Mouse (Mus musculus): ENCODE measurements at regions not wholly inside any gene's neighbourhood (a gene's known extent, or its start where the extent isn't known, plus 50 kb on each side); places are given as distances from the start of the nearest gene placed in this dataset.

DNA sequence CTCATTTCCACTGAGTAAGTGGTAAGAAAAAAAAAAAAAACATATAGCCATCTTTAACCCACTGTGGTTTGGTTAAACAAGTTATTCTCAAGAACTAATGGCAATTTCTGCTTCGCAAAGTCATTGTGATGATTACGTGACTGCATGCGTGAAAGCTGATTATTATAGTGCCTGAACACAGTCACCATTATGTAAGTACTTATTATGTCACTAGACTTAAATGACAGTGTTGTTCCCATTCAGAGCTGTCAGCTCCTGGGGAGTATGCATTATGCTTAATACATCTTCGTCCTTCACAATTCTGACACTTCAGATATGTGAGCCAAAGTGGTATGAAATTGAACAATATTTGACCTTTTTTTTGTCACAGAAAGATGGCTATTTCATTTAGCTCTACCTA, 71.3 kb upstream of the Kcnd3 start:
- DNase-seq = no peak

DNA sequence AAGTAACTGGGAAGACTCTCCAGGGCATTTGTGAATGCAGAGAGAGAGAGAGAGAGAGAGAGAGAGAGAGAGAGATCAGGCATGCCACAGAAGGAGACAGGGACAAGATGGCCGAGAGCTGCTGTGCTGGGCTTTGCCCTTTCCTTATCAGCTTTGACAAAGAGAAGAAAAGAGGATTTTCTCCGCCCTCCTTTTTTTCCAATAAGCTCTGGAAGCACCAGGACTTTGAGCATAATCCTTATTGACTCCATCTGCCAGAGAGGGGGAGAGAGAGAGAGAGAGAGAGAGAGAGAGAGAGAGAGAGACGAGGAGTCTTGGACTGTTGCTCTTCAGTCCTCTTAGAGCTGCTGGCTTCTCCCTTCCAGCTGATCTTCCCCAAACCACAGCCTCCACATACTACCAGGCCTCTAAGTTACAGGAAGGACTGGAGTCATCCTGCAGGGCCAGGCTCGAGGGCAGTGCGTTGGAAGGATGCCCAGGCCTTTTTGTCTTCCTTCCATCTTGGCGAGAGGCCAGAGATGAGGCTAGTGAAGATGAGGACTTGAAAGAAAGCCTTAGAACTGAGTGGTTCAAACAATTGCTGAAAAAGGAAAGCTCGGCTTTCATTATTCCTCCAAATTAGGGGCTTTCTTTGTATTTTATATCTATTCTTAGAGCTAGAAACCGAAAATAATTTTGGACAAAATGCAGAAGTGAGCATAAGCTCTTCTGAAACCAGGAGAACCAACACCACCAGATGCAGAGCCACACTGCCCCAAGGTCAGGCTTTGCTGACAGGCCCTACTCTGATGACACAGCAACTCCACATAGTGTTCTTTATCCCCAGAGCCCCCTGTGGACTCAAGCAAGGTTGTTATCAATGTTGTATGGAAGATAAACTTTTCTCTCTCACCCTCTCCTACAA, 59.3 kb upstream of the Kcnd3 start:
- DNase-seq = peak; percentile 24 to 27

All from spleen, adult 18-20 months (tissue).